Mouse (Mus musculus) myocyte (in vitro differentiated cells): Measurements from ENCODE around the gene Chst3. TPM values are rescaled to one million over a fixed set of nuclear protein-coding genes. Genes with fewer than 3 reads are reported as not detected.

Experiments
- H3K27me3 ChIP-seq: one replicate; pipeline ENCODE4 v1.6.1; 2011; ENCODE audit not compliant: control insufficient read depth, insufficient read depth, insufficient read length
- H3K36me3 ChIP-seq: one replicate; pipeline ENCODE4 v1.6.1; 2011; ENCODE audit not compliant: control insufficient read depth, insufficient read depth
- H3K4me2 ChIP-seq: one replicate; pipeline ENCODE4 v1.6.1; 2011; ENCODE audit warnings: low read depth, control low read depth
- H3K4me3 ChIP-seq: one replicate; pipeline ENCODE4 v1.5.1; 2011; ENCODE audit warnings: mild to moderate bottlenecking, control low read depth, moderate library complexity
- H3K79me2 ChIP-seq: one replicate; pipeline ENCODE4 v1.6.1; 2011; ENCODE audit not compliant: control insufficient read depth, insufficient read depth
- H3ac ChIP-seq: one replicate; pipeline ENCODE4 v1.6.1; 2011; ENCODE audit not compliant: control insufficient read depth, insufficient read length
- CEBPB ChIP-seq: IDR thresholded peaks from 2 replicates; pipeline ENCODE4 v1.6.1; 2011; ENCODE audit warnings: mild to moderate bottlenecking, moderate library complexity; ENCODE audit not compliant: poor library complexity, insufficient read depth, severe bottlenecking
- E2F4 ChIP-seq: IDR thresholded peaks from one replicate; pipeline ENCODE4 v1.6.1; 2011; ENCODE audit warnings: mild to moderate bottlenecking, control low read depth, moderate library complexity; ENCODE audit not compliant: insufficient read depth
- MAX ChIP-seq: IDR thresholded peaks from one replicate; pipeline ENCODE4 v1.6.1; 2011; ENCODE audit warnings: low read depth, mild to moderate bottlenecking, control low read depth
- MYOD1 ChIP-seq, 3 experiments: IDR thresholded peaks; one replicate each; pipeline ENCODE4 v1.6.1; 2011; ENCODE audit warnings: control low read depth in 2 of 3, low read depth in 2 of 3, mild to moderate bottlenecking in 2 of 3, moderate library complexity in 1 of 3; ENCODE audit not compliant: insufficient read length in 2 of 3, control insufficient read depth in 1 of 3
- MYOG ChIP-seq, 3 experiments: IDR thresholded peaks; one replicate each; pipeline ENCODE4 v1.6.1; 2011; ENCODE audit warnings: control low read depth in 2 of 3, low read depth in 2 of 3, mild to moderate bottlenecking in 2 of 3; ENCODE audit not compliant: insufficient read length in 2 of 3, control insufficient read depth in 1 of 3, insufficient read depth in 1 of 3
- POLR2A ChIP-seq: IDR thresholded peaks from one replicate; pipeline ENCODE4 v1.6.1; 2011; ENCODE audit warnings: low read depth, mild to moderate bottlenecking, control low read depth, moderate library complexity; ENCODE audit not compliant: insufficient read length
- POLR2AphosphoS2 ChIP-seq: IDR thresholded peaks from one replicate; pipeline ENCODE4 v1.6.1; 2011; ENCODE audit warnings: low read depth, control low read depth; ENCODE audit not compliant: insufficient read length
- REST ChIP-seq: IDR thresholded peaks from one replicate; pipeline ENCODE4 v1.6.1; 2011; ENCODE audit warnings: mild to moderate bottlenecking, control low read depth, moderate library complexity; ENCODE audit not compliant: insufficient read depth, insufficient read length
- SRF ChIP-seq: IDR thresholded peaks from one replicate; pipeline ENCODE4 v1.6.1; 2011; ENCODE audit warnings: low read depth; ENCODE audit not compliant: control insufficient read depth, insufficient read length
- TCF12 ChIP-seq: IDR thresholded peaks from one replicate; pipeline ENCODE4 v1.6.1; 2011; ENCODE audit warnings: mild to moderate bottlenecking, control low read depth; ENCODE audit not compliant: poor library complexity, insufficient read depth, severe bottlenecking
- TCF3 ChIP-seq: IDR thresholded peaks from one replicate; pipeline ENCODE4 v1.6.1; 2011; ENCODE audit warnings: low read depth, control low read depth; ENCODE audit not compliant: insufficient read length
- USF1 ChIP-seq: IDR thresholded peaks from one replicate; pipeline ENCODE4 v1.6.1; 2011; ENCODE audit warnings: low read depth, mild to moderate bottlenecking, control low read depth, moderate library complexity
- polyA plus RNA-seq: library from polyadenylated mRNA; unstranded; fragments of >200 nt; fragmentation: generic; extraction: Trizol; gene quantifications from one replicate; pipeline ENCODE4 v1.2.1, GENCODE M21; 2012; ENCODE audit warnings: missing spikeins

Gene Chst3
- polyA plus RNA-seq, 1 experiment = 1.6 TPM

DNA sequence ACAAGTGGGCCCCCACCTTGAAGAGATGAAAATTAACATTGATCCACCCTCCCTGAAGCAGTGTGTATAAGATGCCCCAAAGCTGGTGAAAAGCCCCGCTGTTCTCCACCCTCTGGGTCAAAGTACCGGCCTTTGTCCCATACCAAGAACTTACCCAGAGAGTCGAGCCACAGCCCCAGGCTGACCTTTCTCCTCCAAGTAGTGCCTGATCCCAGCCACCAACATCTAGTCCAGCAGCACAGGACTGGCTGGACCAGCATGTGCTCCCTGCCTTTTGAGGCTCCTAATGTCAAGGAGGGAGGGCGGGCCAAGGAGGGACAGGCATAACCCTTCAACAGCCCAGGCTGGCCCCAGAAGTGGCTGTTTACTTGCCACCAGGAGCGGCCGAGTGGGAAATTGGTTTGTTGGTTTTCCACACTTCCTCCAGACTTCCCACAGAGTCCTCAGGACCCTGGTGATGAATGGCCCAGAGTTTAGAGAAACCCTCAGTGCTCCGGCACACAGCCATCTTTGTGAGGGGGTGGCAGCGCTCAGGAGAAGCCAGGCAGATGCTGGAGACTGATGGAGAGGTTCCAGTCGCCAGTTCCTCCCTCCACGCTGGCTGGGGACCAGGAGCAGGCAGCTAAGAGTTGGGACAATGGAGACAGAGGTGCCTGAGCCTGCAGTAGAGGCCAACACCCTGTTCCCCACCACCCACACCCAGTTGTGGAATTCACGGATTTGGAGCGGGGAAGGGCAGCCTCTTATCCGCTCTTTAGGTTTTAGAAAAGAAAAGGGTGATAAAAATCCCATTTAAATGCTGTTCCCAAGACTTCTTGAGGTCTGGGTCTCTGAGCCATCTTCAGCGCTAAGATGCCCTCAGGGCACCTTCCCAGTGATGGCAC, 3.7 kb downstream of the Chst3 start:
- TF ChIP-seq CEBPB = no peak
- no peak for TF ChIP-seq REST
- TF ChIP-seq USF1 = no peak
- no peak for TF ChIP-seq MAX
- no peak for TF ChIP-seq TCF12
- TF ChIP-seq POLR2A = no peak
- no peak for TF ChIP-seq POLR2AphosphoS2
- TF ChIP-seq SRF = no peak
- Histone ChIP-seq H3K4me2 (no peak overlapping the region), H3K4me3 (no peak overlapping the region), H3K79me2 (no peaks in the 10 kb centered on the region), H3ac (no peak overlapping the region), H3K27me3 (no peaks in the 10 kb centered on the region), H3K36me3 (no peaks in the 10 kb centered on the region)

DNA sequence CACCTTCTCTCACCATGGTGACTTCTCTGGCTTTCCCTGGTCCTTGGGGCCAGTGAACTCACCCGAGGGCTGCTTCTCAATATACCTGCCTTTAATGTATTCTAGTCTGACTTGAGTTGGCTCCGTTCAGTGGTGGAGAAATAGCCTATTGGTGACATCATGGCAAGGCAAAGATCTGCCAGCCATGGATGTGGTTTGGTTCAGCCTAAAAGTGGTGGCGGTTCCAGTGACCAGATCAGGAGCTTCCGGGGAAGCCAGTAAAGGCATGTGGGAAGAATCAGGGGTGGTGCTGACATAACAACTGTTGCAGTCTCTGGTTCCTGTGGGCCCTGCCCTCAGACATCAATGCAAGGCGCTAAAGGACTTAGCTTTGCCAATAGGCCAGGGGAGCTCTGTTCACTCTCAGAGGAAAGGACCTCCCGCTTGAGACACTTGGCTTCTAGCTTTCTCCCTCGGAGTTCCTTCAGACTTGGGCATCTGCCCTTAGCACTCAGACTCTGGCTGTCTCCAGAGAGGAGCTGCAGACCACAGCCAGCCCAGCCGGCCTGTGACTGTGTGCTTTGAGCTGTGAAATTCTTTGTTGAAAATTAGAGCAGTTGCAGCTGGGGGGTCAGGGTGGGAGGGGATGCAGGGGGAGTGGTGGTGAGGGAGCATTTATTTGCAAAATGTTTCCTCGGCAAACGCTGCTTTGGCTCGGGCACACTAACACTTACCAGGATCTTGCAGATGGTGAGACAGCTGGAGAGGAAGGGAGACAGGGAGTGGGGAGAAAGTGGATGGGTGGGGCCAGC, 6.3 kb downstream of the Chst3 start:
- Histone ChIP-seq H3K36me3 (no peaks in the 10 kb centered on the region), H3ac (no peak overlapping the region), H3K4me3 (no peak overlapping the region), H3K79me2 (no peaks in the 10 kb centered on the region), H3K27me3 (no peaks in the 10 kb centered on the region), H3K4me2 (peak overlapping the region; percentile 50)
- TF ChIP-seq MYOD1 (IDR thresholded peaks at IDR 0.05; ENCODE audit: control insufficient read depth in 1 of 3, insufficient read length in 2 of 3, low read depth in 2 of 3) (peak in 1 of 3 experiments; percentile 31), MYOG (IDR thresholded peaks at IDR 0.05; ENCODE audit: control insufficient read depth in 1 of 3, insufficient read depth in 1 of 3, insufficient read length in 2 of 3, low read depth in 2 of 3) (peak in 1 of 3 experiments; percentile 73), CEBPB (no peak), SRF (peak; percentile 93), E2F4 (no peak)

- Histone ChIP-seq H3K27me3 (no peaks in the 10 kb centered on the region), H3ac (no peak overlapping the region), H3K36me3 (no peaks in the 10 kb centered on the region), H3K4me3 (no peak overlapping the region), H3K4me2 (no peak overlapping the region), H3K79me2 (no peaks in the 10 kb centered on the region)
- TF ChIP-seq MAX = no peak
- TF ChIP-seq MYOD1 (IDR thresholded peaks at IDR 0.05; ENCODE audit: control insufficient read depth in 1 of 3, insufficient read length in 2 of 3, low read depth in 2 of 3) = no peak
- TF ChIP-seq USF1 = no peak
- TF ChIP-seq E2F4 = no peak
- TF ChIP-seq SRF = no peak
- no peak for TF ChIP-seq TCF12
- TF ChIP-seq POLR2A = no peak
- TF ChIP-seq POLR2AphosphoS2 = no peak
These were observed 7.5 kb downstream of the Chst3 start for GRCm38 (mm10) chr10:60211501-60212005.

DNA sequence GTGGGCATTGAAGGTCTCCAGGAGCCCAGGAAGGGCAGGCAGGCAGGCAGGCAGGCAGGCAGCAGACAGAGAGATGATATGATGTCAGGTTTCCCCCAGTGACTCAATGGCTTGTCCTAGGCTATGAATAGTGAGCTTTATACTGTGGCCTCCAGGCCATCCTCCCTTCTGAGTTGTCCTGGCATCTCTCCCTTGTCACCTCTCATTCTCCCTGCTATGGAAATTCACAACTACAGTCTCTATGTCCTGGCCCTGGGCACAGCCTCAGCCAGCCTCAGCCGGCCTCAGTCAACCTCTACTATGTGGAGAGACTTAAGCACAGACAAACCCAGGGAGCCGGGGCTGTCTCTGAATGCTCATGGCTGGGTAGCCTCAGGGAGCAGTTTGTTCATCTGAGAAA, 8.6 kb downstream of the Chst3 start:
- Histone ChIP-seq H3ac (no peak overlapping the region), H3K36me3 (no peaks in the 10 kb centered on the region), H3K27me3 (no peaks in the 10 kb centered on the region), H3K4me3 (no peak overlapping the region), H3K4me2 (peak overlapping the region; percentile 54), H3K79me2 (no peaks in the 10 kb centered on the region)
- TF ChIP-seq SRF (no peak), POLR2AphosphoS2 (no peak), TCF3 (no peak), REST (no peak)

- Histone ChIP-seq H3ac (no peak overlapping the region), H3K4me2 (peak overlapping the region; percentile 83), H3K4me3 (no peak overlapping the region), H3K27me3 (no peaks in the 10 kb centered on the region), H3K36me3 (no peaks in the 10 kb centered on the region), H3K79me2 (no peaks in the 10 kb centered on the region)
- no peak for TF ChIP-seq USF1
- TF ChIP-seq POLR2A = peak; percentile 43
- peak; percentile 92 to 98 (median 97) for TF ChIP-seq MYOG (IDR thresholded peaks at IDR 0.05; ENCODE audit: control insufficient read depth in 1 of 3, insufficient read depth in 1 of 3, insufficient read length in 2 of 3, low read depth in 2 of 3)
- TF ChIP-seq REST = no peak
- no peak for TF ChIP-seq POLR2AphosphoS2
- peak; percentile 92 for TF ChIP-seq TCF3
- TF ChIP-seq CEBPB = peak; percentile 93
- peak; percentile 87 for TF ChIP-seq TCF12
- TF ChIP-seq MAX = no peak
- no peak for TF ChIP-seq E2F4
- peak; percentile 66 to 99 (median 97) for TF ChIP-seq MYOD1 (IDR thresholded peaks at IDR 0.05; ENCODE audit: control insufficient read depth in 1 of 3, insufficient read length in 2 of 3, low read depth in 2 of 3)
- no peak for TF ChIP-seq SRF
These were observed 9.8 kb downstream of the Chst3 start for GRCm38 (mm10) chr10:60209237-60209636.
